Mouse (Mus musculus) CD8-positive naive resting alpha-beta T cell, adult 2 months (primary cell): ENCODE results near the gene Fam107b.
"Not testable (repeated sequence)": the region's sequence is repeated elsewhere in the genome, so short reads cannot be mapped to it uniquely, and the experiment has no call there.

Experiments used
- DNase-seq, 2 experiments: peaks; one replicate each; pipeline ENCODE4 v3.0.0; 2022; ENCODE audit warnings: low read depth in 2 of 2, low spot score in 2 of 2

Gene Fam107b

GRCm38 (mm10) chr2:3657811-3658730 is 87.8 kb downstream of the Fam107b start:
- peak; percentile 24 to 38 for DNase-seq

- no peak for DNase-seq
These were observed 88.6 kb downstream of the Fam107b start for GRCm38 (mm10) chr2:3658900-3659299.

- no peak for DNase-seq
These were observed 89.1 kb downstream of the Fam107b start for GRCm38 (mm10) chr2:3659300-3659910.

DNA sequence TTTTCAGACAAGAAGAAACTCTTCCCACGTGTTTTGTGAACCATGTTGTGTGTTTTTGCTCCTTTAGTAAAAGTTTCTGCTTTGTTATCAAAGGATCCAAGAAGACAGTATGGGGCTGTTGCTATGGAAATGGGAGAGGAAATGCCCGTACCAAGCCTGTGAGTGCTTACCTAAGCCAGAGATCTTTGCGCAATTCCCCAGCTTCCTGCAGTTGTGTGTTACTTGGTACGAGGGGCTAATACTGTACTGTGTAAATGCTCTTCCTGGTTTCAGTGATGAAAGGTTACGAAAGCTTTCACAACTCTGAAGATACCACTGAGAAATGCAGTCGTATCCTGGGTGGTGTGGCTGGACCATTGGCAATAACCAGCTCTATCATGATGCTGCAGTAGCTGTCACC is 93.8 kb downstream of the Fam107b start:
- DNase-seq, result no peak

- no peak for DNase-seq
These were observed 98.4 kb downstream of the Fam107b start for GRCm38 (mm10) chr2:3668682-3669081.

DNA sequence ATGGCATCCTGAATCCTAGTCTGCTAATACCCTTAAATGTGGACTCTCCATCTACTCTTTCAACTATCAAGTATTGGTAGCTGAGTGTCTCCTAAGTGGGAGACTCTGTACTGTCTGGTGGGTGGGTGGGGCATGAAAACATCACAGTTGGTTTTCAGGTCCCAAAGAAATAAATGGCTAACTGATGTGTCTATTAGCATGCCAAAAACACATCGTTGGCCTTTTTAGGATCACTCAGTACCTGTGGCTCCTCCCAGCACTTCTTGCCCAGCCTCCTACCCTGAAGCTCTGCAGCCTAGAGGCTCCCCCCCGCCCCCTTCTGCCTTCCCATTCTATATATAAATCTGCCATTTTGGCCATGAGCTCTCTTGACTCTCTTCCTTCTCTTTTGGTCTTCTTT is 99.4 kb downstream of the Fam107b start:
- no peak for DNase-seq

- DNase-seq, result no peak
These were observed 102.5 kb downstream of the Fam107b start for GRCm38 (mm10) chr2:3672654-3673367.

DNA sequence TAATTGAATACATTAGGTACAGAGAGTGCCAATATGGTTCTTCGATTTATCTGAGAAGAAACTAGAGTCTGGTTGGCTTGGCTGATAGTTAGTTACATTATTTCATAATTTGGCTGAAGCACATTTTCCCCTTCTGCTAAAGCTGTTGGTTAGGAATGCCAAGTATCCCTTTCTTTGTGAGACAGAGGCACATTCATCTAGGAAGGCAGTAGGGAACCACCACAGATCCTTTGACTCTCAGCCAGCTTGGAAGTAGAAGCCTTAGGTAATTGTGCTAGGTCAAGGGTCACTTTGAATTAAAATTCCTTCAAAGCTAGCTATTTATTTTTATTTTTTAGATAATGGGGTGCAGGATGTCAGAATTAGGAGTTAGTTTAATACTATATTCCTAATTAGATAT is 105.2 kb downstream of the Fam107b start:
- no peak for DNase-seq

GRCm38 (mm10) chr2:3682699-3683098 is 112.4 kb downstream of the Fam107b start:
- no peak for DNase-seq

- no peak for DNase-seq
These were observed 113.1 kb downstream of the Fam107b start for GRCm38 (mm10) chr2:3683343-3683742.

DNA sequence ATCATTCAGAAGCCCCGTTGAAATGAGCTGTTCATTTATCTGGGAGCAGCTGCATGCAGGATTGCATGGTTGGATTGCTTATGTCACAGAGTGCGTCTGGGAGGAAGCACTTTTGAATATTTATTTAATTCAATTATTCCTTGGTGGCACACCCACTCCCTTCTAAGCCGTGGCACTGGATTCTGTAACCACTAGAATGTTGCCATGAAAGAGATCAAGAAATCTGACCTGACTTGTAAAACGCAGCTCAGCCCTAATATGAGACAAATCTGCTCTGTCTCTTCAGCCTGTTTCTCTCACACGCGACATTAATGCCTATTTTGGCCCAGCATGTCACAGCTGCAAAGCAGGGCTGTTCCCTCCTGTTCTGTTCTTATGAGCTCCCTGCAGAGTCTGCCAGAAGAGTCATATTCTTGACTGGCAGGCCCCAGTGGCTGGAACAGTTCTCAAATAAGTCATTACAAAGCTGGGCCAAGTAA is 113.5 kb downstream of the Fam107b start:
- DNase-seq, result no peak

- DNase-seq, result no peak
These were observed 119.9 kb downstream of the Fam107b start for GRCm38 (mm10) chr2:3690221-3690620.

DNA sequence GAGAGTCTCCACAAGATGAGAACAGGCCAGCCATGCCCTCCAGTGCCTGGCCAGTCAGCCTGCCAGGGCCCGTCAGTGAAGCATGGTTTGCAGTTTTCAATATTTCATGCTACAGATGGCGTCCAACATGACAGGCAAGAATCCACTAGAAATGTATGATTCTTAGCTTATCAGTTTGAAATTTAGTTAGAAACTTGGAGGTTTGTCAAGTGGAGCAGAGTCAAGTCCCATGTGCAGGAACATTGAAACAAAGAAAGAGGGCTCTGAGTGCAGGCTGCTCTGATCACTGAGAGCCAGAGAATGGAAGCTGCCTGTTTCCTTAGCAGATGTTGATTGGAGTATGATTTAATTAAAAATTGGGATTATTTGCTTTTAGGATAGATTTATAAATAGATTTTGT is 122.5 kb downstream of the Fam107b start:
- DNase-seq, result no peak

DNA sequence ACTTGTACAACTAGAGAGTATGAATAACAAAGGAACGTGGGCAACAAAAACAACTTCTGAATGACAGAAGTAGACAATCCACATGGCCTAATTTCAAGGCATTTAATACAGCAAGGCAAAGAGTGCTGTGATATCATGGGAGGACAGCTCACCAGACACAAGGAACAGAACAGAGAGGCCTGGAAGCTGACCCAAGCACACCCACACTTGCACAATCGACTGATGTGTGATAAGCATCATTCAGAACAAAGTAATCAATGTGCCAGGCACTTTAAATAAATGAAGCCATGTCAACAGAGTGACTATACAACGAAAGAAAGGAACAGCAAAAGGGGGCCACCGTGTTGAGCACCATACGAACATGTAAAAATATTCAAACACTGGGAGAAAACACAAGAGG is 125.6 kb downstream of the Fam107b start:
- no peak for DNase-seq

- no peak for DNase-seq
These were observed 130.1 kb downstream of the Fam107b start for GRCm38 (mm10) chr2:3700368-3700767.

- no peak for DNase-seq
These were observed 132.4 kb downstream of the Fam107b start for GRCm38 (mm10) chr2:3702640-3703190.

GRCm38 (mm10) chr2:3703806-3704205 is 133.5 kb downstream of the Fam107b start:
- no peak for DNase-seq

GRCm38 (mm10) chr2:3704311-3705162 is 134.2 kb downstream of the Fam107b start:
- DNase-seq, result no peak

DNA sequence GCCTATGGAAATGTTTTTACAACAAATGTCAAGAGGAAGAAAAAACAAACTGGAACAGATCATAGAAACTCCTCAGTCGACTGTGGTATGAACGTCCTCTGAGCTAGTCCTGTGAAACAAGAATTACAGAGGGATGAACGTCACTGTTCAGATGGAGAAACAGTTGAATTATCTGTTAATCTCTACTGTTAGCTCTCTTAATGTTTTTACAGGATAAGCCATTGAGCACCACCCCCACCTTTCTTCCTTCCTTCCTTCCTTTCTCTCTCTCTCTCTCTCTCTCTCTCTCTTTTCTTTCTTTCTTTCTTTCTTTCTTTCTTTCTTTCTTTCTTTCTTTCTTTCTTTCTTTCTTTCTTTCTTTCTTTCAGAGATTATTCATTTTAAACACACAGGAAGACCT is 135.0 kb downstream of the Fam107b start:
- not testable (repeated sequence) for DNase-seq

DNA sequence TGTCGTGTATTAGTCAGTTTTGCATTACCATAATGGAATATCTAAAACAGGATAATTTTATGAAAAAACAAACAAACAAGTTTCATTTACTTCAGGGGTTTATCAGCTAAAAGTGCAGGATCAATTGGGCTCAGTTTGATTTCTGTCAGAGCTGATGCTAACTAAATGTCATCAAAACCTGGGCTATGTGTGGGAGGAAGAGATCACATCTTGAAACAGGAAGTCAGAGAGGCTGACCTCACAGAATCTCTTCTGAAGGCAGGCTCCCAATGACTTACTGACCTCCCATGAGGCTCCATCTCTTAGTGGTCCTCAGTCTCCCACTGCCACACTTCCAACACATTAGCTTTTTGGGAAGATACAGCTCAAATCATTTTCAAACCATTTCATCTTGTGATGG is 136.9 kb downstream of the Fam107b start:
- DNase-seq, result no peak

DNA sequence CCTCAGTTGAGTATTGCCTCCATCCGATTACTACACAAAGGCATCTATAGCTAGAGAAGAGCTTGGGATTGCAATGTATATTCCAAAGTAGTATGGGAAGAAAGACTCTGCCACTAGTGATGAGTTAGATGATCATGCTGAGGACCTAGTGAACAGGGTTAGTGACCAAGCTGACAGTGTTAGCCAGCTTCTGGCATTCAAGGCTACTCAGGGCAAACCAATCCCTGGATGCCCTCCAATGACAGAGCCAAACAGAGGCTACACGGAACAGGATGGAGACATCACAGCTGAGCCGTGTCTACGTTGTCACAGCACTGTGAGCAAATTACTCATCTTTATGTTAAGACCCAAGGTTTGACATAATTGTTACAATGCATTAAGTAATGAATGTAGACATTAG is 138.3 kb downstream of the Fam107b start:
- no peak for DNase-seq
